Mouse (Mus musculus) right cerebral cortex, adult 18-20 months (tissue): Measurements from ENCODE around the gene Mvd.
A peak's percentile ranks its signal among the peaks of the same experiment; 100 is the strongest.

Experiments used
- DNase-seq: peaks from one replicate; pipeline ENCODE4 v3.0.0; 2022; ENCODE audit warnings: mixed read lengths

The Mvd gene

GRCm38 (mm10) chr8:122423217-122423616 lies 20.0 kb downstream of the Mvd start:
- no peak for DNase-seq

GRCm38 (mm10) chr8:122421376-122422070 lies 21.7 kb downstream of the Mvd start, which contains the start of gene Il17c:
Gene Il17c, plus strand, starts transcription at chr8:122422020.
- DNase-seq = no peak

- peak; percentile 66 for DNase-seq
Measured at GRCm38 (mm10) chr8:122419881-122420555, 23.2 kb downstream of the Mvd start.

GRCm38 (mm10) chr8:122415554-122415953 lies 27.7 kb downstream of the Mvd start:
- DNase-seq = no peak

DNA sequence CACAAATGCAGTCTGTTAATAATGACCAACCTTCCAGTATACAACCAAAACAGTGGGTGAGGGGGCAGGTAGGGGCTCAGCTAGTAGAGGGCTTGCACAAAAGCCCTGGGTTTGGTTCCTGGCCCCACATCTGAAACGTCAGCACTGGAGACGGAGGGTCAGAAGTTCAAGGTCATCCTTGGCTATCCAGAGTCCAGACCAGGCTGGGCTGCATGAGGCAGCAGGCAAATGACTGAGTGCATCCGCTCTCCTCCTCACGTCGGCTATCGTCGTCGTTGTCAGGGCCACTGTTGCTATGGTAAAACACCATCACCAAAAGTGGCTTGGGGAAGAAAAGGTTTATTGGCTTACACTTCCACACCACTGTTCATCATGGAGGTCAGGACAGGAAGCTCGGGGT lies 28.9 kb downstream of the Mvd start:
- DNase-seq = no peak

DNA sequence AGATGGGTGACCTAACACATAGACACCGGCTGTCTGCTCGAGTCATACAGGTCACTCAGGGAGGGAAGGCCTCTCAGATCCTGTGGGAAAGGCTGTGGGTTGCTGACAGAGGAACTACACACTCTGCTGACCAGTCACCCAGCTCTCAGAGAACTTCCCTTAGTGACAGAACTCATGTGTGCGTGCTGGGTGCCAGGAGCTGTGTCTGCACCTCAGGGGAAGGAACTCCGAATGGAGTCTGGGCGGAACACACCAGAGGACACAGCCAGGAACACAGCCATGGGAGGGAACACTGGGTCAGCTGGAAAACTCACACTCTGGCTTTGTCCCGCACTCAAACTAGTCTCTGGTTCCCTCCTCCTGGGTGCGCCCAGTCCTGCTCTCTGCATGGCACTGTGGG lies 35.5 kb downstream of the Mvd start:
- DNase-seq = no peak

DNA sequence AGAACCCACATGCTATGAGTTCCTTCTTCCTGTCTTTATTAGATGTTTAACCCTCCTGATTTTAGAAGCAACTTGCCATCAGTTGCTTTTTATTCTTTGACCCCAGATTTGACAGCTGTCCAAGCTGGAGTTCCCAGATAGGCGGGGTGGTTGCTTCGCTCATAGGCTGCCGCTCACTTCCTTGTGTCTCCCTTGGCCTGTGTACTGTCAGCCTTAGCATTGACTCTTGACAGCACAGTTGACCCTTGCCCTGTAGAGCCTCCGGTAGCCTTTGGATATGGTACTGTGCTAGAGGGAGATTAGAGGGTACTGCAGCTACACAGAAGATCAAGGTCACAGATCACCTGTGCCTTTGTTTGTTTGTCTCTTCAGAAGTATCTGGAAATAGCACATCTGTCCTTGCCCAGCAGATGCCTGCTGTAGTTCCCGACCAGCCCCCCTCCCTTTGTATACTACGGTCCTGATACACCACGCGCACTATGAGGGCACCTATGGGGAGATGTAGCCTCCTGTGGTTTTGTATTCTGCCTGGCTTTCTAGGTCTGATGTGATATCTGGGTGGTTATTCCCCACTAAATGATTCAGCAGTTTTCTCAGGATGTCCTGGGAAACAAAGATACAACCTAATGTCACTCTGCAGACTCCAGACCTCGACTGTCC lies 37.9 kb downstream of the Mvd start:
- no peak for DNase-seq

- DNase-seq = no peak
Measured at GRCm38 (mm10) chr8:122398186-122398585, 45.0 kb downstream of the Mvd start.

- no peak for DNase-seq
Measured at GRCm38 (mm10) chr8:122395291-122395690, 47.9 kb downstream of the Mvd start.

GRCm38 (mm10) chr8:122393717-122394116 lies 49.5 kb downstream of the Mvd start:
- no peak for DNase-seq

DNA sequence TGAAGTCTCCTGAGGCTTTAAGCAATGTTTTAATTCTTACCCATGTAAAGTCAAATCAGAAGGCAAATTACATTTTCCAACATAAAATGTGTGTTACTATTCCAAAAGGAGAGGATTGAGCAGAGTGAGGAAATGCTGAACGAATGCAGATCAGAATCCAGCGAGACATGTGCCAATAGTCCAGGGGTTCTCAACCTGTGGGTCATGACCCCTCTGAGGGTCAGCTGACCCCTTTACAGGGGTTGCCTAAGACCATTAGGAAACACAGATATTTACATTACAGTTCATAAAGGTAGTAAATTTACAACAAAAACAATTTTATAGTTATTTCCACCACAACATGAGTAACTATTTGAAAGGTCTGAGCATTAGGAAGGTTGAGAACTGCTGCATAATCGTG lies 52.5 kb downstream of the Mvd start:
- no peak for DNase-seq

GRCm38 (mm10) chr8:122389357-122389756 lies 53.9 kb downstream of the Mvd start:
- DNase-seq = no peak
